Mouse (Mus musculus) megakaryocyte, embryonic 14.5 days (primary cell): ENCODE measurements at regions not wholly inside any gene's neighbourhood (a gene's known extent, or its start where the extent isn't known, plus 50 kb on each side); places are given as distances from the start of the nearest gene placed in this dataset.

Experiments
- FLI1 ChIP-seq: IDR thresholded peaks from 2 replicates; pipeline ENCODE4 v1.6.1; 2012; ENCODE audit warnings: low read length, inconsistent platforms, mixed read lengths
- GATA1 ChIP-seq: IDR thresholded peaks from 3 replicates; pipeline ENCODE4 v1.6.1; 2012; ENCODE audit warnings: mixed read lengths, low read length, inconsistent platforms, borderline replicate concordance

DNA sequence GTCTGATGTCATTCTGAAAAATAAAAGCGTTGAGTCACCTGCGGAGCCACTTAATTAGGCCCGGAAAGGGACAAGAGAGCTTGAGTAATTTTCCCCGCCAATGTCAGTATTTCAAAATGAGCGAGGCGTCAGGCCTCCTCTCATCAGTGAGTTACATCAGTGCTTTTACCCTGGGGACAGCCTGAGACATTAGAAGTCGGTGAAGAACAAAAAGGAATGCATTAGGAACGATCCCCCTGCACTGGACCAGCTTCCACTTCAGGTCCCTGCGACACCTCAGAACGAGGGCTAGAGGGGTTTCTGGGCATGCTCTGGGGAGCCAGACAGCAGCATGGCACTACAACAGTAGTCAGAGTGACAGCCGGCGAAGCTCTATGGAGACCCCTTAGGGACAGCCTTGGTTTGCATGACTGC is 162.3 kb downstream of the Bcl2l11 start:
- TF ChIP-seq GATA1 (no peak), FLI1 (no peak)
